Mouse (Mus musculus) brown adipose tissue, adult 24 weeks (tissue): ENCODE measurements around the gene Efl1. TPM values are rescaled to one million over a fixed set of nuclear protein-coding genes. Genes with fewer than 3 reads are reported as not detected.

Experiments used
- H3K27ac ChIP-seq: fragments of 200-500 bp; replicated peaks from 2 replicates; pipeline ENCODE4 v1.5.1; 2012; ENCODE audit warnings: low read depth, mild to moderate bottlenecking, low read length
- H3K4me1 ChIP-seq: fragments of 200-500 bp; 2 replicates; pipeline ENCODE4 v1.6.1; 2012; ENCODE audit warnings: low read length, mixed read lengths; ENCODE audit not compliant: control insufficient read depth, insufficient read depth, insufficient read length
- H3K4me3 ChIP-seq: fragments of 200-500 bp; 2 replicates; pipeline ENCODE4 v1.5.1; 2012; ENCODE audit warnings: low read depth, mild to moderate bottlenecking, low read length, moderate library complexity; ENCODE audit not compliant: insufficient read depth
- polyA plus RNA-seq: library from polyadenylated mRNA; stranded (reverse); fragments of >200 nt; gene quantifications from 2 replicates; pipeline ENCODE4 v1.2.4, GENCODE M21; 2012; ENCODE audit not compliant: missing spikeins, insufficient read depth, insufficient read length

Gene Efl1
- 6.1 and 6.7 TPM in 2 replicates for polyA plus RNA-seq

DNA sequence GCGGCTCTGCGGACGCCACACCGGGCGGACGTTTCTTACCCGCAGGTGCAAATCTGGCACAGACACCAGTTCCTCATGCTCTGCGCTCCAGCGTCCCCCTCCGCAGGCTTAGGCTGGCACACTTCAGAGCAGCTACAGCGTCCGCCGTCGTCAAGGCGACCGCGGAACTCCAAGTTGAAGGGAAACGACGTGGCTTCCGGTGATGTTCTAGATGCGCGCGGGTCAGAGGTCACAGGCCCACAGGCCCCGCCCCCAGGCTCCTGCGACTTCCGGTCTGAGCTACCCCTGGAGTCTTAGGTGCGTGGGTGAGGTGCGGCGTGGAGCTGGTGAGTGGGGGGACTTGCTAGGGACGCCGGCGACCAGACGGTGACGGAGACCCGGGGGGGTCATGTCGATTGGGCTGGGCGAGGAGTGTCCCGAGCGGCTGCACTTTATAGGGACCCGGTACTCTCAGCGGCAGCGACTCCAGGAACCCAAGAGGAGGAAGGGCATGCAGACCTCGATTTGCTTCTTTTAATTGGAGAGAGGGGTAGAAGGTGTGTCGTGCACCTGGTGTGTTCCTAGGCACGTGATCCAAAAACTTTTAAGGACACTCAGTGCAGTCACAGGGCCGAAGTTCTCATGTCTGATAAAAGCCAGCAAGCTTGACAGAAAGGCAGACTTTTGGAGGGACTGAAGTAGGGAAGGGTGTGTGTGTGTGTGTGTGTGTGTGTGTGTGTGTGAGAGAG, at the start of gene Efl1, which contains the start of gene Saxo2:
Gene Efl1, plus strand, starts transcription at position 262 of the 728 bp plus-strand sequence.
Gene Saxo2, minus strand, starts transcription at position 176 of the 728 bp plus-strand sequence.
- Histone ChIP-seq H3K4me3 (peak within 1 kb of the TSS; percentile 81), H3K4me1 (peaks cover 3% of the 10 kb centered on the region; the same call in 1 of the 2 replicates), H3K27ac (peak within 1 kb of the TSS; percentile 59)

DNA sequence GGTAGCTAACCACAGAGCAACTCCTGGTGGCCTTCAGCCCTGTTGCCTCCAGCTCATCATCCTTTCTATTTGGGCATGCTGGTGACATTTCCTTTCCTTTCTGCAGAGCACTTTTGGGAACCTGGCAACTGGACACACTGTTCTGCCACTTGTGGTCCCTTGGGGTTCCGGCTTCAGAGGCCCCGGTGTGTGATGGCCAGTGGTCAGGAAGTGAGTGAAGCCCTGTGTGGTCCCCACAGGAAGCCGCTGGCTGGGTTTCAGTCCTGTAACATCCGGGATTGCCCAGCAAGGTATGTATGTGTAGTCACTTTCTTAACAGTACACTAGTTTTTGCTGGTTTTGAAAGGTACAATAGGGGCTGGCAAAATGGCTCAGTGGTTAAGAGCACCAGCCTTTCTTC, 46.4 kb upstream of the Efl1 start:
- 0 out of 2 replicates have a peak, but pooled peaks cover 4% of the 10 kb centered on the region for H3K4me1 ChIP-seq
- H3K4me3 ChIP-seq: no peak overlapping the region
- no peak overlapping the region for H3K27ac ChIP-seq

DNA sequence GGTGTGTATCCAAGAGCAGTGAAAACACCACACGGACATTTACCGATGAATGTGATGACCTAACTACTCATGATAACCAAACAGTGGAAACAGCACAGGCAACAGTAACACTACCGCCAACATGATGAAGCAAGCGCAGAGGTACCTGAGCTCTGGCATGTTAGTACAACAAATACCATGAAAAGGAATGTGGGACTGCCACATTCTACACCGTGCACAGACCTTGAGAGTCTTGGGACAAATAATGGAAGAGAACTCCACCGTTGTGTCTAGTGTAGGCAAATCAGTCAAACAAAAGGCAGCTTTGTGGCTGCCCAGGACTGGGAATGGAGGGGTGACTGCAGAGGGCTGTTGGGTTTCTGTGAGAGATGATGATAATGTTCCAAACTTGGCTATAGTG, 43.0 kb upstream of the Efl1 start:
- Histone ChIP-seq H3K27ac (no peak overlapping the region), H3K4me3 (no peak overlapping the region)

DNA sequence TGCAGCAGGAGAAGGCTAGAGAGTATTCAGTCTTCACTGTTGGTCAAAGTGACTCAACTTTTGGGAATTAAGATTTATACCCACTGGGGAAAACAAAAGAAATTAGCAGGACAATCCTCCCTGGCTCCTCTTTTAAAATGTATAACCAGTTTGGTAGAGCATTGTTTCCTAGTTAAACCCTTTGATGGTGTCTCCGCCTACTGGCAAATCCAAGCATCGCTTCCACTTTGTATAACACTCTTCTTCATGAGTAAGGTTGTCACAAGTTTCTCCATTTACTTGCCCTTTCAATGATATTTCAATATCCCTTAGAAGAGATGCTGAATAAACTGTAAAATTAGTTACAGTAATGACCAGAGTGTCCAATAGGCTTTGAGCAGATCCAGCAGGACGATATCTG, 38.8 kb upstream of the Efl1 start:
- H3K27ac ChIP-seq: no peak overlapping the region
- no peaks in the 10 kb centered on the region for H3K4me1 ChIP-seq
- H3K4me3 ChIP-seq: no peak overlapping the region

More for the DNA sequence above, 43.0 kb upstream of the Efl1 start:
- H3K4me1 ChIP-seq: 0 out of 2 replicates have a peak, but pooled peaks cover 4% of the 10 kb centered on the region

DNA sequence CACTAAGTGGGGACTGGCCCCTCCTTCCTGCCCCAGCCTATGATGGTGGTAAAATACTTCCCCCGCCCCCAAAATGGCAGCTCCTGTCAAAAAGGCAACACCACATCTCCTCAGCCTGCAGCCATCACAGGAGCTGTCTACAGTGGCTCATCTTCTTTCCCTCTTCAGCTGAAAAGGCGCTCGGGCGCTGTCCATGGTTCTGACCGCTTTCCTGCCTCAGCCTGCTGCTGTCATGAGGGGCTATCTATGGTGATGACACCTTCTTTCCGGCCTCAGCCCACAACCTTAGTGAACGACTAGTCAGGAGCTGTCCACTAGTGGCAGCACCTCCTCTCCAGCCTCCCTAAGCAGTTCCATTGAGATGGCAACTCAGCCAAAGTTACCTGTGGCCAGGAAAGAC, 23.1 kb upstream of the Efl1 start:
- Histone ChIP-seq H3K4me1 (no peaks in the 10 kb centered on the region), H3K4me3 (no peak overlapping the region), H3K27ac (no peak overlapping the region)

DNA sequence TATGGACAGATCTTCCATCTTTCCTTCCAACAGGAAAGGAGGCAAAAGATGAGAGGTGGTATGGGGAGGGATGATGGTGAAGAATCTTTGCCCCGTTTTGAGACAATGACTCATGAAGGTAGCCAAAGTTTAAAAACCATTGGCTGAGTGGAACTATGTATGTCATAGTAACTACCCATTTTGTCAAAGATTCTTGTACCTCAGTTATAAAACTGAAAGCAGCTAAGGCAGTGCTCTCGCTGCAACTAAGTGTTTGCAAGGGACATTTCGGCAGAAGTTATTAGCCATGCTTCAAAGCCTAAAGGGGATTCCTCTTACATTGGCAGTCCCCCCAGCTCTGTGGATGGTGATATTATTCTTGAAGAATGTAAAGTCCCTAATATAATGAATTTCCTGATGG, 1.2 kb upstream of the Efl1 start:
- peaks cover 3% of the 10 kb centered on the region; the same call in 1 of the 2 replicates for H3K4me1 ChIP-seq
- no peak overlapping the region for H3K4me3 ChIP-seq
- H3K27ac ChIP-seq: no peak overlapping the region

DNA sequence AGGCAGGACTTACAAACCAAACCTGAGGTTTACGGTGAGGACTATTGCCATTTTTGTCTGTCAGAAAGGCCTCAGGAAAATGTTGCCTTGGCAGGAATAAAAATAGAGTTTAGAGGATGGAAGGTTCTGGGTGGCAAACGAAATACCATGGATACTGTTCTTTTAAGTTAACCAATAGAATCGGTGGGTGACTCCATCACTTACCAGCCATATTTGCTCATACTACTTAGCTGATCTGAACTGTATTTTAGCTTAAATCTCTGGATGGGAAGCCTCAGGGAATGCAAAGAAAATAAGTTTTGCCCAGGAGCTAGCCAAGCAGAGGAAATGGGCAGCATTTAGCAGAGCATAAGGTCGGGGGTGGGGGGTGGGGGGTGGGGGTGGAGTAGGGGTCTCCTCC, 505 bp upstream of the Efl1 start:
- Histone ChIP-seq H3K4me1 (peaks cover 3% of the 10 kb centered on the region; the same call in 1 of the 2 replicates), H3K27ac (no peak overlapping the region), H3K4me3 (peak overlapping the region; percentile 81)

DNA sequence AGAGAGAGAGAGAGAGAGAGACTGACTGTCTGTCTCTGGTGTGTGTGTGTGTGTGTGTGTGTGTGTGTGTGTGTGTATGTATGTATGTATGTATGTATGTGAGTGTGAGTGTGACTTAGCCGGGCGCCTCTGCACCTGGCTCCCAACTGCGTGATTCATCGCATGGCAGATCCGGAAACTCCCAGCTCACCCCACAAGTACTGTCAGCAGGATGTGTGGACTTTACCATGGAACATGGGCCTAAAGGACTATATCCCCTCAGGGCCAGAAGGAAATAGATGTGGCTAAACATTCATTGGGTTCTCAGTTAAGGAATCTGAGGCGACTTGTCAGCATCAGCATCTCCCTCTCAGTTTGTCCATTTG, 649 bp downstream of the Efl1 start:
- peak overlapping the region; percentile 81 for H3K4me3 ChIP-seq
- H3K4me1 ChIP-seq: peaks cover 3% of the 10 kb centered on the region; the same call in 1 of the 2 replicates
- peak overlapping the region; percentile 59; the same call in 1 of the 2 replicates for H3K27ac ChIP-seq

DNA sequence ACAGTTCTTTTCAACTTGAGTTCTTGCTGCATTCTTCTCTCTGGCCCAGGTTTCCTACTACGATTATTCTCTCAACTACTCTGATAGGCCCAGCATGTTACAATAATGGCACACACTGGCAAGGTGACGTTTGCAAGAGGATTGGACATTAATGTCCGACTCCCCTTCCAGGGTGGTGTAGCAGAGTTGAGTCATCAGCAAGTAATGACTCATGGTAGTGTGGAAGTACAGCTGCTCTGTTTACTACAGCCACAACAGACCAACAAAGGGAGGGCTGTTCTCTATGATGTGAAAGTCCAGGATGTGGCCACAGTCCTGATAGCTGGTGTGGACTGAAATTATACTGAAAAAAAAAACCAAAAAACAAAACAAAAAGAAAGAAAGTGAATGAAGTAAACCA, 16.2 kb downstream of the Efl1 start:
- no peak overlapping the region for H3K27ac ChIP-seq
- no peaks in the 10 kb centered on the region for H3K4me1 ChIP-seq
- H3K4me3 ChIP-seq: no peak overlapping the region

DNA sequence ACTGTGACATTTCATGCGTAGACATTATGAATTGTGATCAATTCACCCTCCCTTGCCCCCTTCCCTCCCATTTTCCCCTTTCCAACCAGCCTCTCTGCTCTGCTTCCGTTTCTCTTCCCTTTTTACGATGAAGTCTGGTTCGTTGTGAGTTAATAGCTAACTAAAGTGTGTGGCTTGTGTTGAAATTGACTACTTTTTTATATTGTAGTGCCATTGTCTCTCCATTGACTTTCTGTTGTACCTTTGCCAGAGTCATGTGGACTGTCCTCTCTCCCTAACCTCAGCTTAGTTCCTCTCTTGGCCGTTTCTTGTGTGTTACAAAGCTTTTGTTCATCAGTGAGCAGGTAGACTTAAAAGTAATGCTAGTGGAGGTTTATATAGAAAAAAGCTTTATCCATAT, 27.6 kb downstream of the Efl1 start:
- Histone ChIP-seq H3K4me3 (no peak overlapping the region), H3K4me1 (no peaks in the 10 kb centered on the region), H3K27ac (no peak overlapping the region)

DNA sequence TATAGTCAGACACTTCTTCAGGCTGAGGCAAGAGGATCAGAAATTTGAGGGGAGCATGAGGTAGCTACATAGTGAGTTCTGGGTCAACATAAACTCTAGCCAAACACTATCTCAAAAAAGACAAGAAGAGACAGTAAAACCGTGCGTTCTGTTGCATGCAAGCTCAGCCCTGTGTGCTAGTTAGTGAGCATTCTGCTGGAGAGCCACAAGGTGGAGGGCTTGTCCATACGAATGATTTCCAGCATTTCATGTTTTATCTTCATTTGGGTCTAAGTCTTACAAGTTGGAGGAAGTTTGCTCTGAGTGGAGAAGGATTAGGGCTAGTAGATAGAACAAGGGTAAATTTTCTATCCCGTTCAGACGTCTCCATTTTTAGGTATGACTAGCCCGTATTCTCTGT, 28.4 kb downstream of the Efl1 start:
- H3K4me1 ChIP-seq: no peaks in the 10 kb centered on the region
- H3K4me3 ChIP-seq: no peak overlapping the region
- no peak overlapping the region for H3K27ac ChIP-seq

DNA sequence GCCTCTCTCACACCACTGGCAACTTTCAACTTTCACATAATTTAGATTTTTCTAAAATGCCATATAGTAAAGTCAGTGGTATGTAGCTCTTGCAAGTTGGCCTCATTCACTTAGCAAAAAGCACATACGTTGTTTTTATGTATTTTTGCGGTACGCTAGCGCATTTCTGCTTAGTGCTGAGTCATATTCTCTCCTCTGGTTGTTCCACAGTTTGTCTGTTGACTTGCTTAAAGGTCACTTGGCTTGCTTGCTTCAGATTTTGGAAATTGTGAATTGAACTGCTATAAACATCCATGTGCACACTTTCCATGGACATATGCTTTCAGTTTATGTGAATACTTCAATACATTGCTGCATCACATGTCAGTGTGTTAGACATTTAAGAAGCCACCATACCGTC, 31.5 kb downstream of the Efl1 start:
- Histone ChIP-seq H3K4me3 (no peak overlapping the region), H3K27ac (no peak overlapping the region), H3K4me1 (no peaks in the 10 kb centered on the region)

DNA sequence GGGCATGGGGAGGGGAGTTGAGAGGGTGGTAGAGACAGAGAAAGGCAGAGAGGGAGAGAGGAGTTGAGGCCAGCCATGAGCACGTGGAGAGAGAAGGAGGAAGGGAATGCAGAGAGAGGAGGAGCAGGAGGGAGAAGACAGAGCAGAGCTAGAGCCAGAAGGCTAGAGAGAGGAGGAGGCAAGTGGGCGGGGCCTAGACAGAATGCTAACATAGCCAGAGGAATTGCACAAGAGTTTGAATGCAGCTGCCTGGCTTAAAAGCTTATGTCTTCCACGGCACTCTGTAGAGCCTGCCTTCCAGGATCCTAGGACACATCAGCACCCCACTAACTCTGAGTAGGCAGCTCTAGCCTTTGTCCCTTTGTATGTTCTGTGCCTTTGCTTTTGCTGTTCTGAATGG, 40.3 kb downstream of the Efl1 start:
- Histone ChIP-seq H3K4me1 (no peaks in the 10 kb centered on the region), H3K27ac (no peak overlapping the region), H3K4me3 (no peak overlapping the region)

DNA sequence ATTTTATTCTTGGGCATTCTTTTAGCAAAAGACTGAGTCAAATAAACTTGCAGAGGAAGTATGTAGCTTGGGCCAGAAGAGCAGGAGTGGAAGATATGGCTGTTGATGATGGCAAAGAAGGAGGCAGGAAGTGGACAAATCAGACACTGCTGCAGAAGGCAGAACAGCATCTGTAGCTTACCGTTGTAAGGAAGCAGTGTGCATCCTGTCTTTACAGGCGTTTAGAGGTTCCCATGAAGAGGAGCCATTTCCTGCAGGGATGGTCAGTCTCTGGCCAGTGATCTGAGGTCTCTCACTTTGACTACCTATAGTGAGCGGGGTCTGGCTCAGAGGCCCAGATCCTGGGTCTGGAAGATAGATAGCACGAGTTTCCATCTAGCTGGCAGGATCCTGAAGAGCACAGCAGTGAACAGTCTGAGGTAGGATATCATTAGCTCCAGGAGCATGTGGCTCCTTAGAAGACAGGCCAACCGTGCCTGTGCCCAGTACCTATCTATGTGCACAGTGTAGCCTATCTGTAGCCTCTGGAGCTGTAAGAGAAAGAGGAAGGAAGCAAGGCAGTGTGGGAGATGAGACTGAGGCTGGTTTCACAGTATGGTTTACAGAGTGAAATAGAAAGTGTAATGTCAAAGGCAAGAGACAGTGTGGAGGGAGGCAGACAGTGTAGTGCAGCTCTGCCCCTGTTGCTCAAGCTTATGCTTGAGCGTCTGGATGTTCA, 42.8 kb downstream of the Efl1 start:
- H3K4me1 ChIP-seq: no peaks in the 10 kb centered on the region
- no peak overlapping the region for H3K27ac ChIP-seq
- no peak overlapping the region for H3K4me3 ChIP-seq

DNA sequence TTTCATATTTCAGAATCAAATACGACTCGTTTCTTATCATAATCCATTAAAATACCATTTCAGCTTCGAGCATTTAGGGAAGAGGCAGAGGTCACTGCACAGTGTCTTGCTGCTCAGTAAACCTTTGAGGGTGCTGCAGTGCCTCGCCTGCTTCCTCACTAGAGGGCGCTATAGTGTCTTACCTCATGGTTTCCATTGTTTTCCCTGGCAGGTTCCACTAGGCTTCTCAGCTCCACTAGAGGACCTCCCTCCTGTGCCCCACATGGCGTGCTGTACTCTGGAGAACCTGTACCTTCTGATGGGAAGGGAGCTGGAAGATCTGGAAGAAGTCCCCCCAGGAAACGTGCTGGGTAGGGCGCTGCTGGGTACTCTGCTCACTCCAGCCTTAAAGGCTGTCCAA, 49.3 kb downstream of the Efl1 start:
- Histone ChIP-seq H3K4me1 (no peaks in the 10 kb centered on the region), H3K4me3 (no peak overlapping the region), H3K27ac (no peak overlapping the region)

DNA sequence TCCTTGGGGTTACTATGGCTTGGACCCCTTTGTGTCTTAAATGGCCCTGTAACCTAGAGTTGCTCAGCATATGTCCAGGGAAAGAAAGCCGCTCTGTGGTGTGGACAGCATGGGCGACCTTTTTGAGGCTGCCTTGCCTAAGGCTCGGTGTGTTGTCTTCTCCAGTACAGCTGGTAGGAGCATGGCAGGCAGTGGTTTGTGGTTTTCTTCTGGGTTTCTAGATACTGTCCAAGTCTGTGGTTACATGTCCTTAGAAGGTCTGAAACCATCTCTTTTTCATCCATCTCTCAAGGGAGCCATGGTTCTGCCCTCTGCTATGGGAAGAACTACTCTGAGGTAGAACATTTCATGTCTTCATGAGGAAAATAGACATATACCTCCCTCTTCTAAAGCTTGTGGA, 50.6 kb downstream of the Efl1 start:
- H3K27ac ChIP-seq: no peak overlapping the region
- no peaks in the 10 kb centered on the region for H3K4me1 ChIP-seq
- no peak overlapping the region for H3K4me3 ChIP-seq
